Mouse (Mus musculus): Measurements from ENCODE around the gene Lect2. TPM values are rescaled to one million over a fixed set of nuclear protein-coding genes. Genes with fewer than 3 reads are reported as not detected.

Gene Lect2
- polyA plus RNA-seq (2017; shearing (Covaris generic)), result not detected

DNA sequence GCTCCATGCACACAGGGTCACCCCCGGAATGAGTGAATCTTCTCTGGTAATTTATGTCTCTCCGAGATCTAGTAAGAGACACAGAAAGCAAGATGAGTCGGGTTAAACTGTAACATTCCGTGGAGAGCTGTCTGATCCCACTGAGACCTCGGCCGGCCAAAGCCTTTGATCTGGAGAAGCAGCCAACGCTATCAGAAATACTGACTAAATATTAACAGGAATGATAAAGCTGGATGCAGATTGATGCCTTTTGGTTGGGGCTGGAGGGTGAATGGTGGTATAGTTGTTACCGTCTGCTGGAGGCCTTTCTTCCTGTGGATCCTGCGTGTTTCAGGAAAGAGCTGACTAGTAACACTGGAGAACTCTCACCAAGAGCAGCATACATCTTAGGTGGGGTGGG is at the start of gene Lect2:
TSS of gene Lect2 (minus strand) at position 102 of the 400 bp plus-strand sequence.

DNA sequence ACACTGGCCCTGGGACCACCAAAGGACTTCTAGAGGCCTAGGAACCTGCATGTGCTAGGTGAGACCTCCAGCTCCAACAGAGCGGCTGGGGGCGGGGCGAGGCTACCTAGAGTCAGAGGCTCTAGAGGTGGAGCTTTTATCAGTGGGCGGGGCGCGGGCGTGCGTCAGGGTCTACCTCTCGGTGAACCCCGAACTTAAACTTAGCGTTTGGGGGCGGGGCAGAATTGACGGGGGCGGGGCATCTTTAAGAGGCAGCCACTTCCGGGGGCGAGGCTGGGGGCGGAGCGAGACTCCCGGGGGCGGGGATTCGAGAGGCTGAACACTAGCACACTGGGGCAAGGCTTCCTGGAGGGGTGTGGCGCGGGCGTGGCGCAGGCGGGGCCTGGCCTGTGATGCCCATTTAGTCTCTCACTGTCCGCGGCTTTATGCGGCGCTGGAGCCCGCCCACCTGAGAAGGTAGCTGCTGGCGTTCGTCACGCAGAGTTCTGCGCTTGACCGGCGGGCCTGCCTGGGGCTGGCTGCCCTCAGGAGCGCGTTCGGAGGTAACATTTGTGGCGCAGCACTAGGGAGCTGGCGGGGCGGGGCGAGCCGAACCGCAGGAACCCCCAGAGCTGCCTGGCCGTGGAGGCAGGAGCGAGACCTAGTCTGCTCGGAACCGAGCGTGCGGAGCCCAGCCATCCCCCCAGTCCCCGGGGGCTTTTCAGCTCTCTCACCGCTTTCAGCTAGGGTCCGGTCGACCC is 26.1 kb downstream of the Lect2 start, which contains the start of gene Fbxl21:
TSS of gene Fbxl21 (plus strand) at position 392 of the 740 bp plus-strand sequence.

Other genes with a start within 250 kb of the Lect2 start
- not detected for gene Gm3045, start 121.9 kb downstream of the Lect2 start, polyA plus RNA-seq (2017; shearing (Covaris generic))
- gene Slc25a48, start 110.1 kb downstream of the Lect2 start, polyA plus RNA-seq (2017; shearing (Covaris generic)), result not detected
- not detected for gene Il9, start 66.3 kb downstream of the Lect2 start, polyA plus RNA-seq (2017; shearing (Covaris generic))
- gene Fbxl21, start 26.0 kb downstream of the Lect2 start, polyA plus RNA-seq (2017; shearing (Covaris generic)), result 1.3 TPM
- 0.93 TPM for gene Tgfbi, start 61.0 kb upstream of the Lect2 start, polyA plus RNA-seq (2017; shearing (Covaris generic))
- 15.5 TPM for gene Smad5, start 154.5 kb upstream of the Lect2 start, polyA plus RNA-seq (2017; shearing (Covaris generic))
- not detected for gene Gm45623, start 205.3 kb upstream of the Lect2 start, polyA plus RNA-seq (2017; shearing (Covaris generic))